Mouse (Mus musculus): ENCODE measurements at regions not wholly inside any gene's neighbourhood (a gene's known extent, or its start where the extent isn't known, plus 50 kb on each side); places are given as distances from the start of the nearest gene placed in this dataset.

DNA sequence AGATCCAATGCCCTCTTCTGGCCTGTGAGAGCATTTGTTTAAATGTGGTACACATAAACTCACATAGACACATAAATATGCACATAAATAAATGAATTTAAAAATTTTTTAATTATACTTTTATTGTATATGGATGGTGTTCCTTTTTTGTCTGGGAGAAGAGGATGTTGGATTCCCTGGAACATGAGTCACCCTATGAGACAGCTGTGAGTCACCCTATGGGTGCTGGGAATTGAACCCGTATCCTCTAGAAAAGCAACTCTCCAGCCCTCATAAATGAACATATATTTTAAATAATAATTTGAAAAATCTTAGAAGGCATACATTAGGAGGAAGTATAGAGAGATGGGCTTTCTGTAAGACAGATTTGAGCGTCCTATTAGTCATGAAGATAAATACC is 76.1 kb upstream of the Dynlt3 start:
- no peak for DNase-seq

DNA sequence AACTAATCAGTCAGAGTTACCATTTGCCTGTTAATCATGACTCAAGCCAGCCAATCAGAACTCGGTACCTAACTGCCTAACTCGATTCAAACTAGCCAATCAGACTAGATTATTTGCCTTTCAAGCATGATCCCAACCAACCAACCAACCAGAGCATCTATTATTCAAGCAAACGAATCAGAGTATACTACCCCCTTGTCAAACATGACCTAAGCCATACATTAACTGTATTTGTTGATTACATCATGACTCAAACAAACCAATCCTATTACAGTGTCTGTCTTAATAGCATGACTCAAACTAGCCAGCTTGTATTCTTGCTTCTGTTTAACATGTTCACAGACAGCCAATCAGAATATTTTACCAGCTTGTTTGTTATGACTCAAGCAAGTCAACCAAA is 79.7 kb upstream of the Dynlt3 start:
- no peak for DNase-seq

DNA sequence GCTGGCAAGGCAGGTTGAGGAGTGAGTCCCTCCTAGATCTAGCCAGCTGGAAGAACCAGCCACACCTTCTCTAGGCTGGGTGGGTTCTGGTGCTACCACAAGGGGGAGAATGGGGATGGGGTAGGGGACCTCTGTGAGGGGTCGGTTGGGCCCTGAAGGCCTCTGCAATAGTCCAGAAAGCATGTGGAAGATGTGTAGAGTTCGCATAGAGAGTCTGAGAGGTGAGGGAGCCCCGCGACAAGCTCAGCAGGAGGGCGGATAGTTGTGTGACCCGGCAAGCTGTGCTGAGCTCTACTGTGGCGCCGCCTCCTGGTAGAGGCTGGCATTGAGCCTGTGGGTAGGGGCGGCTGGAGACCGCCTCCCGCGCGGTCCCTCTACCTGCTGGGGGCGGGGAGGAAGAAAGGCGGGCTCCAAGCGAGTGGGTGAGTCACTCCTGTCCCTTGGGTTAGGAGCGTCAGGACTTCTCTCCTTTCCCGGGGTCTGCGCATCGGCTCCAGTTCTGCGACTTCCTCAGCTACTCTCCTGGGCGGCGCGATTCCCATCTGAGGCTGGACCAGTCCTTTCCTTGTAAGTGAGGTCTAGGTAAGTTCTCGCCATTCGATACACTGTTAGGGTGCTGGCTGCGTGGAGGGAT is 84.6 kb upstream of the Dynlt3 start:
- DNase-seq, result peak; percentile 61

DNA sequence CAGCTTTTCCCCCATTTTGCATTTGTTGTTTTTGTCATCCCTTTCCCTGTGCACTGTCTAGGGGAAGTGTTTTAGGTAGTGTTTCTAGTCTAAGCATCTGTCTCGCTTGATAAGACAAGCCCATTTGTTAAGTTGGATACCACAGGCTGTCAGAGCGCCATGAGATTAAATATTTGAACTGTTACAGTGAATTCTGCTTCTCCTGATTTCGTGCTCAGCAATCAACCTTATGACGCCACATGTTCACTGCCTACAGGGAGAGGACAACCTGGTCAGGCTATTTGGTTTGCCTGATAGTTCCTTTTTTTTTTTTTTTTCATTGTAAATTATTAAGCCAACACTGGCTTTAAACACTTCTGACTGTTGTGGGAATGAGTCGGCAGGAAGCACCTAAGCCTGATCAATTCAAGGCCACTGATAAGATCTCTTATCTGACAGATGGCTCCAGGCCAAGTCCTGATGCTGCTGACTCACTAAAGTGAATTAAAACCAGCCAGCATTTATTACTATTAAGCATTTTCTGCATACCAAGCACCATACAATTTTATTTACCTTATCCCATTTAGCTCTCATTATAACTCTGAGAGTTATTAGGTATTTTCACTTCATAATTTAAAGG is 90.3 kb upstream of the Dynlt3 start:
- DNase-seq, result peak; percentile 30

DNA sequence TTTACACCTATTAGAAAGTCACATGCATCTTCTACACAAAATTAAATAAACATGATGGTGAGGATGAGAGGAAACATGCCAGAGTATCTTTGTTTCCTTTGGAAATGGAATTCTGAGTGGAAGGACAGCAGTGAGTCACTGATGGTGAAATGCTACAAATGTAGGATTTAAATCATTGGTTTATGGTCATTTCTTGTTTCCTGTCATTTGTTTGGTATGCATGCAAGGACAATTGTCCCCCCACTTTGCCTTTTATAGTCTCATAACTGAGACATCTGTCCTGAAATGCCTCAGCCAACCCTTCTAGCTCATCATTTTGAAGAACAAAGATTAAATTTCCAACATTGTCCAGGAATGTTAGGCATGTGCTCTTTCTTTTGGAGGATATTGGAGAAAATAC is 77.2 kb upstream of the Hypm start:
- DNase-seq, result no peak

DNA sequence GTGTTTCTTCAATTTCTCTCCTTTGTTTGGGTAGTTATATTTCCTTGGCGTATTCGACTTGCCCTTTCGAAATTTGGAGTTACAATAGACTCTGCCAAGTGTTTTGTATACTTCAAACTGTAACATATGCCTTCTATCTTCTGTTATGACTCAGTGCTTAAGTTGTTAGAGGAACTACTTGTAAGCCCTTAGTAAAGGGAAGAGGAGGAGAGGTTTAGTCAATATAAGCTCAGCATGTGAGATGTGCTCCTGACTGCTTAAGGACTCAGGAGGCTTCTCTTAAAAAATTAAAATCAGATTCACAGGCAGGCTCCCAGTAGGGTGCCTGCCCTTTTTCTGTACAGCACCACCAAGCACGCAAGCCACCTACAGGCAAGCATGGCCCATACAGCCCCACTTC is 69.2 kb upstream of the Hypm start:
- no peak for DNase-seq

DNA sequence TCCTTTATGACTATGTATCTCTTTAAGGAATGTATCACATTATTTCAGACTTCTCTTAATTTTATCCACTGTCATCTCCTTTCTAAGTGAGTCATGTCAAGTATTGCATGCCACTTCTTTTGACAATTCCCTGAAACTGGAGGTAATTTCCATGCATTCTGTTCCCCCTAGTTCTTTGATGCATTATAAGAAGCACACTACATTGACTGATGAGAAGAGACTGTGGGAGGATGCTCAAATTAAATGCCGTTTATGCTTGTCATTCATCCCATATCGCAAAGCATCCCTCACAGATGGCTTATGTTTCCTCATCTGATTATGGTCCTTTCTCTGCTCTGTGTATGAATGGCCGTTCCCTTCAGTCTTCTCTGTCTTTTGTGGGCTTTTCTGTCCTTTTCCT is 57.2 kb upstream of the Hypm start:
- DNase-seq, result no peak
